Mouse (Mus musculus) hindbrain, postnatal 0 days (tissue): Measurements from ENCODE around the gene Mau2. TPM values are rescaled to one million over a fixed set of nuclear protein-coding genes. Genes with fewer than 3 reads are reported as not detected.
"Not testable (repeated sequence)": the region's sequence is repeated elsewhere in the genome, so short reads cannot be mapped to it uniquely, and the experiment has no call there.

ENCODE experiments used
- ATAC-seq: fragments of 200-750 bp; cut with Nextera tagmentation; 2 replicates; pipeline ENCODE4 v1.8.0; 2017; ENCODE audit warnings: mild to moderate bottlenecking, moderate TSS enrichment, moderate library complexity
- DNase-seq: peaks from one replicate; pipeline ENCODE4 v3.0.0-alpha.2; 2015; ENCODE audit warnings: low spot score
- H3K27ac ChIP-seq: fragments of 300-500 bp; sonication (generic); 2 replicates; pipeline ENCODE4 v1.5.1; 2014; ENCODE audit warnings: mild to moderate bottlenecking
- H3K27me3 ChIP-seq: fragments of 300-500 bp; sonication (generic); 2 replicates; pipeline ENCODE4 v1.6.1; 2014; ENCODE audit warnings: low read length, mixed read lengths; ENCODE audit not compliant: insufficient read depth
- H3K36me3 ChIP-seq: fragments of 300-500 bp; sonication (generic); 2 replicates; pipeline ENCODE4 v1.6.1; 2014; ENCODE audit warnings: low read length, mixed read lengths; ENCODE audit not compliant: insufficient read depth
- H3K4me1 ChIP-seq: fragments of 300-500 bp; sonication (generic); 2 replicates; pipeline ENCODE4 v1.6.1; 2014; ENCODE audit warnings: antibody characterized with exemption, low read length, mixed read lengths; ENCODE audit not compliant: insufficient read depth
- H3K4me2 ChIP-seq: fragments of 300-500 bp; sonication (generic); 2 replicates; pipeline ENCODE4 v1.6.1; 2014; ENCODE audit warnings: low read depth, mild to moderate bottlenecking, low read length, moderate library complexity, mixed read lengths
- H3K4me3 ChIP-seq: fragments of 300-500 bp; sonication (generic); 2 replicates; pipeline ENCODE4 v1.5.1; 2014; ENCODE audit warnings: low read length
- H3K9ac ChIP-seq: fragments of 300-500 bp; sonication (generic); replicated peaks from 2 replicates; pipeline ENCODE4 v1.6.1; 2014; ENCODE audit warnings: mild to moderate bottlenecking, low read length, moderate library complexity, mixed read lengths
- H3K9me3 ChIP-seq: fragments of 300-500 bp; sonication (generic); 2 replicates; pipeline ENCODE4 v1.6.1; 2016; ENCODE audit warnings: low read length, mixed read lengths
- CTCF ChIP-seq: IDR thresholded peaks from 2 replicates; pipeline ENCODE4 v1.5.1; 2016; ENCODE audit warnings: antibody characterized with exemption, control low read depth, low read depth
- WGBS: fragments of 180-500 bp; shearing (Covaris S2); extraction: QIAGEN DNeasy Blood & Tissue Kit; methylation state at CpG from one replicate; pipeline ENCODE4 v1.1.7; 2014; 5-methylcytosine and 5-hydroxymethylcytosine counted together
- polyA plus RNA-seq: library from polyadenylated mRNA; unstranded; fragments of >200 nt; fragmentation: Nextera tagmentation; extraction: Ambion mirVana; gene quantifications from 2 replicates; pipeline ENCODE4 v1.2.1, GENCODE M21; 2015
- total RNA-seq: library from RNA; depleted of rRNA; stranded (reverse); fragments of >200 nt; gene quantifications from 2 replicates; pipeline ENCODE4 v1.2.3, GENCODE M21; 2014

Gene Mau2
- total and polyA plus RNA-seq, 2 experiments from 2014 or later, result 50.3 to 172 TPM

GRCm38 (mm10) chr8:70005178-70005577 is 37.4 kb downstream of the Mau2 start:
- 39% methylated on average over 2 of the region's 2 CpGs for WGBS
- Histone ChIP-seq H3K36me3 (no peaks in the 10 kb centered on the region), H3K4me3 (no peak overlapping the region), H3K9me3 (no peaks in the 10 kb centered on the region), H3K27ac (no peak overlapping the region), H3K9ac (no peak overlapping the region), H3K27me3 (no peaks in the 10 kb centered on the region), H3K4me1 (no peaks in the 10 kb centered on the region), H3K4me2 (no peak overlapping the region)
- TF ChIP-seq CTCF, result no peak
- ATAC-seq (no peak), DNase-seq (no peak)

DNA sequence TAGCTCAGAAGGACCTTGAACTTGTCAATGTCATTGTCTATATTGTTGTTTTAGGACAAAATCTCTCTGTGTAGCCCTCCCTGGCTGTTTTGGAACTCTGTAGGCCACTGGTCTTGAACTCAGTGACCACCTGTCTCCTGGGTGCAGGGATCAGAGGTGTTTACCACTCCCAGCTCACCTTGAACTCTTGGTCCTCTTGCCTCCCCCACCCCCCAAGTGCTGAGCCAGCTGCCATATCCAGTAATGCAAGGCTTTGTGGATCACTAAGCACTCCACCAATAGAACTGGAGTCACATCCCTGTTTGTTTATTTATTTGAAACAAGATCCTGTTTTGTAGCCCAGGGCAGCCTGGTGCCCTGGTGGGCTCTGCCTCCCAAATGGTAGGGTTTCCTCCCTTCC is 38.2 kb downstream of the Mau2 start:
- H3K4me2 ChIP-seq, result no peak overlapping the region
- no peak overlapping the region for H3K27ac ChIP-seq
- H3K27me3 ChIP-seq, result no peaks in the 10 kb centered on the region
- DNase-seq, result no peak
- no peaks in the 10 kb centered on the region for H3K9me3 ChIP-seq
- no peaks in the 10 kb centered on the region for H3K4me1 ChIP-seq
- no peak for ATAC-seq
- no peak for TF ChIP-seq CTCF
- no peak overlapping the region for H3K4me3 ChIP-seq
- H3K9ac ChIP-seq, result no peak overlapping the region
- H3K36me3 ChIP-seq, result no peaks in the 10 kb centered on the region

- Histone ChIP-seq H3K27me3 (no peaks in the 10 kb centered on the region), H3K27ac (no peak overlapping the region), H3K4me2 (no peak overlapping the region), H3K4me3 (no peak overlapping the region), H3K9me3 (no peaks in the 10 kb centered on the region), H3K36me3 (no peaks in the 10 kb centered on the region), H3K9ac (no peak overlapping the region), H3K4me1 (no peaks in the 10 kb centered on the region)
- WGBS, result 57% methylated on average over 4 of the region's 4 CpGs
- DNase-seq (no peak), ATAC-seq (no peak)
- no peak for TF ChIP-seq CTCF
These were observed 39.3 kb downstream of the Mau2 start for GRCm38 (mm10) chr8:70003204-70003657.

DNA sequence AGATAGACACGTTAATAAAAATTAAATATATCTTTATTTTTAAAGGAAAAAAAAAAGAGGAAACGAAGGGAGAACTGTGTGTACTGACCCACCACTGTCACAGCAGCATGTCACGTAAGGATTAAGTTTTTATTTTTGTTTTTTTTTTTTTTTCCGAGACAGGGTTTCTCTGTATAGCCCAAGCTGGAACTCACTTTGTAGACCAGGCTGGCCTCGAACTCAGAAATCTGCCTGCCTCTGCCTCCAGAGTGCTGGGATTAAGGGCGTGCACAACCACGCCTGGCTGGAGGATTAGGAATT is 40.7 kb downstream of the Mau2 start:
- not testable (repeated sequence) for DNase-seq
- peak overlapping the region; percentile 35 for H3K4me2 ChIP-seq

DNA sequence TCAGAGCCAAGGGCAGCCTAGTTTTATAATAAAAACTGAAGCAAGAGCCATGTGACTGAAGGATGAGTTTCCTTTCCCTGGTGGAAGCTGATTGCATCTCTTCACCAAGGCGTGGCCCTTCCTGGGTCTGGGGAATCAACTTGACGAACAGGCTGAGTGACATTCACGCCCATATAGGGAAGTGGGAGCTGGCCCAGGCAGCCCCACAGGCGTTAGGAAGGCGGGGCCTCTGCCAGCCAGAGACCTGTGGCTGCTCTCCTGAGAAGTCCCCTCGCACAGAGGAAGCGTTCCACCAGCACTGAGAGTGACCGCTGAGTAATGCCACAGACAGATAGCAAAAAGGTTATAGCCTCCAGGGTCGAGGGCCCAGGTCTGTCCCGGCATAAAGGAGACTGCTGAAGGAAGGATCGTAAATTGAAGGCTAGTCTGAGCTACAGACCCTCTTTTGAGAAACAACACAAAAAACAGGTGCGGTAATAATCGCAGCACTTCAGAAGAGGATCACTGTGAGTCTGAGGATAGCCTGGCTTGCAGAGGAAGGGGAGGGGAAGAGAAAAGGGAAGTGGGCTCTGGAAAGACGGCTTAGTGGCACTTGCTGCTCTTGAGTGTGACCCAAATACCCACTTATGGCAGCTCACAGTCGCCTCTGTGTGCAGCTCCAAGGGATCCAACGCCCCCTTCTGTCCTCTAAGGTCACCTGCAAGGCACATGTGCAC is 41.2 kb downstream of the Mau2 start:
- WGBS, result 5% methylated on average over 16 of the region's 16 CpGs
- ATAC-seq (peak; percentile 30; the same call in 1 of the 2 replicates), DNase-seq (peak; percentile 68)
- Histone ChIP-seq H3K27me3 (no peaks in the 10 kb centered on the region), H3K4me2 (peak overlapping the region; percentile 35), H3K9me3 (no peaks in the 10 kb centered on the region), H3K9ac (no peak overlapping the region), H3K4me3 (no peak overlapping the region), H3K36me3 (no peaks in the 10 kb centered on the region), H3K4me1 (no peaks in the 10 kb centered on the region), H3K27ac (no peak overlapping the region; the same call in 1 of the 2 replicates)
- TF ChIP-seq CTCF, result peak; percentile 64

More for the DNA sequence above, 40.7 kb downstream of the Mau2 start:
- H3K27me3 ChIP-seq, H3K9me3 ChIP-seq, H3K4me3 ChIP-seq, H3K4me1 ChIP-seq, H3K27ac ChIP-seq, H3K36me3 ChIP-seq, ATAC-seq, H3K9ac ChIP-seq: not testable (repeated sequence)
- WGBS, result 48% methylated on average over 7 of the region's 7 CpGs

GRCm38 (mm10) chr8:70000226-70000625 is 42.3 kb downstream of the Mau2 start:
- H3K4me2 ChIP-seq, result no peak overlapping the region
- H3K27me3 ChIP-seq, result no peaks in the 10 kb centered on the region
- H3K4me1 ChIP-seq, result 0 out of 2 replicates have a peak, but pooled peaks cover under 1% of the 10 kb centered on the region
- H3K4me3 ChIP-seq, result no peak overlapping the region
- DNase-seq (no peak), ATAC-seq (no peak)
- TF ChIP-seq CTCF, result no peak
- 82% methylated on average over 2 of the region's 2 CpGs for WGBS
- H3K9me3 ChIP-seq, result no peaks in the 10 kb centered on the region
- no peak overlapping the region for H3K9ac ChIP-seq
- no peak overlapping the region for H3K27ac ChIP-seq
- no peaks in the 10 kb centered on the region for H3K36me3 ChIP-seq

GRCm38 (mm10) chr8:69999236-69999635 is 43.3 kb downstream of the Mau2 start:
- no peak for DNase-seq
- H3K36me3 ChIP-seq, result no peaks in the 10 kb centered on the region
- 0 out of 2 replicates have a peak, but pooled peaks cover 4% of the 10 kb centered on the region for H3K4me1 ChIP-seq
- no peak overlapping the region for H3K9ac ChIP-seq
- ATAC-seq, result no peak
- no peak overlapping the region for H3K4me2 ChIP-seq
- 89% methylated on average over 4 of the region's 4 CpGs for WGBS
- H3K4me3 ChIP-seq, result no peak overlapping the region
- no peak overlapping the region for H3K27ac ChIP-seq
- no peak for TF ChIP-seq CTCF
- H3K27me3 ChIP-seq, result no peaks in the 10 kb centered on the region
- no peaks in the 10 kb centered on the region for H3K9me3 ChIP-seq
